Mouse (Mus musculus): ENCODE data around the gene Olfr132. TPM values are rescaled to one million over a fixed set of nuclear protein-coding genes. Genes with fewer than 3 reads are reported as not detected.
"Not testable (repeated sequence)": the region's sequence is repeated elsewhere in the genome, so short reads cannot be mapped to it uniquely, and the experiment has no call there.

Gene Olfr132
- not detected in 2 replicates for polyA plus RNA-seq (2015; fragmentation: Nextera tagmentation; extraction: Ambion mirVana)

GRCm38 (mm10) chr17:38134426-38134825, at the start of gene Olfr132:
Gene Olfr132, minus strand, starts transcription at chr17:38134526.
- H3K36me3 ChIP-seq: no peaks in the 10 kb centered on the region
- no peak within 1 kb of the TSS for H3K4me2 ChIP-seq (replicated peaks)
- ATAC-seq: no peak

DNA sequence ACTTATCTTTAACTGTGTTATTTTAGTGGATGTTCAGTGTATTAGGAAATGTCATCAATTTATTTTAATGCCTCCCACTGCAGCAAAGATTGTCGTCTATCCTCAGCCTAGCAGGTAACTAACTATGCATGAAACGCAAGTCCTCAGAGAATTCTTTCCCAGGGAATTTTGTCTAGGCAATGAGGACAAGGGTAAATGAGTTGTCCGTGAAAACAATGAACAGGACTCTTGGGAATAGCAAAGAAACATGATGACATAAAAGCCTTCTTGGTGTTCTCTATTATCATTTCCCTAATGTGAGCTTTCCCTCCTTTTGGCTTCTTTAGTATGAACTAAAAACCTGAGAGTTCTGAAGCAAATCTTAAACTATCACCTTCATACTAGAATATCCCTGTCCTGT, 36.8 kb upstream of the Olfr132 start, which contains the start of gene Olfr134:
TSS of gene Olfr134 (plus strand) at position 301 of the 400 bp plus-strand sequence.
- no peak within 1 kb of the TSS for H3K27ac ChIP-seq
- no peaks in the 10 kb centered on the region for H3K4me1 ChIP-seq (replicated peaks)
- ATAC-seq: no peak
- WGBS: 74% methylated on average over 3 of the region's 3 CpGs
- H3K4me2 ChIP-seq (replicated peaks): no peak within 1 kb of the TSS
- H3K36me3 ChIP-seq: no peaks in the 10 kb centered on the region
- H3K9ac ChIP-seq (replicated peaks): no peak within 1 kb of the TSS
- H3K9me3 ChIP-seq: no peaks in the 10 kb centered on the region
- no peak within 1 kb of the TSS for H3K4me3 ChIP-seq (replicated peaks)
- H3K27me3 ChIP-seq: no peaks in the 10 kb centered on the region

More at GRCm38 (mm10) chr17:38134426-38134825, at the start of gene Olfr132:
- WGBS: 72% methylated on average over 1 of the region's 1 CpGs
- H3K9ac ChIP-seq (replicated peaks): no peak within 1 kb of the TSS
- no peak within 1 kb of the TSS for H3K4me3 ChIP-seq (replicated peaks)
- H3K9me3 ChIP-seq: no peaks in the 10 kb centered on the region
- H3K4me1 ChIP-seq (replicated peaks): no peaks in the 10 kb centered on the region
- no peaks in the 10 kb centered on the region for H3K27me3 ChIP-seq
- no peak within 1 kb of the TSS for H3K27ac ChIP-seq

DNA sequence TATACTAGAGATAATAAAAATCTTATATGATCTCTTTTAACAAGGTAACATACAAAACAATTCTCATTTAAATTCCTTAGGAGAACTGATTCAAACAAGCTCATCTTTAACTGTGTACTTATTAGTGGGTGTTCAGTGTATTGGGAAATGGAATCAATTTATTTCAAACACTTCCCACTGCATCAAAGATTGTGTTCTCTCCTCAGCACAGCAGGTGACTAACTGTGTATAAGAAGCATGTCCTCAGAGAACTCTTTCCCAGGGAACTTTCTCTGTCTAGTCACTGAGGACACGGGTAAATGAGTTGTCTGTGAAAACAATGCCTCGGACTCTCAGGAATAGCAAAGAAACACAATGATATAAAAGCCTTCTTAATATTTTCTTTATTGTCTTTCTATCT, 10.7 kb upstream of the Olfr132 start, which contains the start of gene Olfr133:
TSS of gene Olfr133 (plus strand) at position 301 of the 400 bp plus-strand sequence.
- H3K4me3 ChIP-seq (replicated peaks): no peak within 1 kb of the TSS
- no peak for ATAC-seq
- H3K4me2 ChIP-seq (replicated peaks): no peak within 1 kb of the TSS
- H3K9ac ChIP-seq (replicated peaks): no peak within 1 kb of the TSS
- no peaks in the 10 kb centered on the region for H3K36me3 ChIP-seq
- H3K4me1 ChIP-seq (replicated peaks): no peaks in the 10 kb centered on the region
- H3K27me3 ChIP-seq: no peaks in the 10 kb centered on the region
- H3K9me3 ChIP-seq: no peaks in the 10 kb centered on the region
- WGBS: 67% methylated on average over 2 of the region's 2 CpGs
- H3K27ac ChIP-seq: no peak within 1 kb of the TSS

- not testable (repeated sequence) for H3K27ac ChIP-seq; H3K4me1 ChIP-seq (replicated peaks); H3K4me2 ChIP-seq (replicated peaks); ATAC-seq; H3K4me3 ChIP-seq (replicated peaks); H3K36me3 ChIP-seq; H3K9me3 ChIP-seq; H3K9ac ChIP-seq (replicated peaks); H3K27me3 ChIP-seq
- WGBS: 64% methylated on average over 3 of the region's 3 CpGs
Measured at GRCm38 (mm10) chr17:38125371-38125770, 9.0 kb downstream of the Olfr132 start.

- ATAC-seq; H3K4me1 ChIP-seq (replicated peaks); H3K9ac ChIP-seq (replicated peaks); H3K27ac ChIP-seq; H3K4me2 ChIP-seq (replicated peaks); H3K4me3 ChIP-seq (replicated peaks); H3K9me3 ChIP-seq; H3K27me3 ChIP-seq; H3K36me3 ChIP-seq: not testable (repeated sequence)
- 96% methylated on average over 1 of the region's 1 CpGs for WGBS
Measured at GRCm38 (mm10) chr17:38124199-38124598, 10.1 kb downstream of the Olfr132 start.

- Histone ChIP-seq H3K36me3 (no peaks in the 10 kb centered on the region), H3K27ac (no peak within 1 kb of the TSS), H3K9me3 (no peaks in the 10 kb centered on the region), H3K27me3 (no peaks in the 10 kb centered on the region), H3K4me1 (replicated peaks) (no peaks in the 10 kb centered on the region), H3K4me2 (replicated peaks) (no peak within 1 kb of the TSS), H3K4me3 (replicated peaks) (no peak within 1 kb of the TSS), H3K9ac (replicated peaks) (no peak within 1 kb of the TSS)
- ATAC-seq: no peak
Measured at GRCm38 (mm10) chr17:38088593-38088992, 45.7 kb downstream of the Olfr132 start, which contains the start of gene Olfr131. Gene Olfr131, minus strand, starts transcription at chr17:38088693.

GRCm38 (mm10) chr17:38082364-38082763, 52.0 kb downstream of the Olfr132 start:
- no peaks in the 10 kb centered on the region for H3K36me3 ChIP-seq
- no peak for ATAC-seq
- H3K4me1 ChIP-seq (replicated peaks): no peaks in the 10 kb centered on the region
- no peak overlapping the region for H3K4me3 ChIP-seq (replicated peaks)
- H3K4me2 ChIP-seq (replicated peaks): no peak overlapping the region
- H3K9me3 ChIP-seq: peaks cover 5% of the 10 kb centered on the region; the same call in 1 of the 2 replicates
- H3K27ac ChIP-seq: no peak overlapping the region
- no peak overlapping the region for H3K9ac ChIP-seq (replicated peaks)
- WGBS: 87% methylated on average over 4 of the region's 4 CpGs
- H3K27me3 ChIP-seq: no peaks in the 10 kb centered on the region

Other genes starting within 250 kb of the Olfr132 start
- gene Olfr127, start 234.1 kb downstream of the Olfr132 start, polyA plus RNA-seq (2015; fragmentation: Nextera tagmentation; extraction: Ambion mirVana): not detected in 2 replicates
- not detected in 2 replicates for gene Olfr128, start 214.0 kb downstream of the Olfr132 start, polyA plus RNA-seq (2015; fragmentation: Nextera tagmentation; extraction: Ambion mirVana)
- gene Olfr761, start 181.4 kb downstream of the Olfr132 start, polyA plus RNA-seq (2015; fragmentation: Nextera tagmentation; extraction: Ambion mirVana): not detected in 2 replicates
- not detected in 2 replicates for gene Olfr129, start 74.4 kb downstream of the Olfr132 start, polyA plus RNA-seq (2015; fragmentation: Nextera tagmentation; extraction: Ambion mirVana)
- not detected in 2 replicates for gene Olfr130, start 70.6 kb downstream of the Olfr132 start, polyA plus RNA-seq (2015; fragmentation: Nextera tagmentation; extraction: Ambion mirVana)
- not detected in 2 replicates for gene Olfr131, start 45.8 kb downstream of the Olfr132 start, polyA plus RNA-seq (2015; fragmentation: Nextera tagmentation; extraction: Ambion mirVana)
- gene Olfr133, start 10.8 kb upstream of the Olfr132 start, polyA plus RNA-seq (2015; fragmentation: Nextera tagmentation; extraction: Ambion mirVana): not detected in 2 replicates
- gene Olfr134, start 36.9 kb upstream of the Olfr132 start, polyA plus RNA-seq (2015; fragmentation: Nextera tagmentation; extraction: Ambion mirVana): not detected in 2 replicates
- not detected in 2 replicates for gene Olfr135, start 69.8 kb upstream of the Olfr132 start, polyA plus RNA-seq (2015; fragmentation: Nextera tagmentation; extraction: Ambion mirVana)
- not detected in 2 replicates for gene Olfr138, start 126.5 kb upstream of the Olfr132 start, polyA plus RNA-seq (2015; fragmentation: Nextera tagmentation; extraction: Ambion mirVana)
- not detected in 2 replicates for gene Olfr137, start 173.0 kb upstream of the Olfr132 start, polyA plus RNA-seq (2015; fragmentation: Nextera tagmentation; extraction: Ambion mirVana)
- not detected in 2 replicates for gene Olfr136, start 195.3 kb upstream of the Olfr132 start, polyA plus RNA-seq (2015; fragmentation: Nextera tagmentation; extraction: Ambion mirVana)